Mouse (Mus musculus) myocyte (in vitro differentiated cells): ENCODE results near the gene Scn2a.

Experiments used
- CEBPB ChIP-seq: IDR thresholded peaks from 2 replicates; pipeline ENCODE4 v1.6.1; 2011; ENCODE audit warnings: mild to moderate bottlenecking, moderate library complexity; ENCODE audit not compliant: poor library complexity, insufficient read depth, severe bottlenecking
- E2F4 ChIP-seq: IDR thresholded peaks from one replicate; pipeline ENCODE4 v1.6.1; 2011; ENCODE audit warnings: mild to moderate bottlenecking, control low read depth, moderate library complexity; ENCODE audit not compliant: insufficient read depth
- MAX ChIP-seq: IDR thresholded peaks from one replicate; pipeline ENCODE4 v1.6.1; 2011; ENCODE audit warnings: low read depth, mild to moderate bottlenecking, control low read depth
- MYOD1 ChIP-seq, 3 experiments: IDR thresholded peaks; one replicate each; pipeline ENCODE4 v1.6.1; 2011; ENCODE audit warnings: control low read depth in 2 of 3, low read depth in 2 of 3, mild to moderate bottlenecking in 2 of 3, moderate library complexity in 1 of 3; ENCODE audit not compliant: insufficient read length in 2 of 3, control insufficient read depth in 1 of 3
- MYOG ChIP-seq, 3 experiments: IDR thresholded peaks; one replicate each; pipeline ENCODE4 v1.6.1; 2011; ENCODE audit warnings: control low read depth in 2 of 3, low read depth in 2 of 3, mild to moderate bottlenecking in 2 of 3; ENCODE audit not compliant: insufficient read length in 2 of 3, control insufficient read depth in 1 of 3, insufficient read depth in 1 of 3
- POLR2A ChIP-seq: IDR thresholded peaks from one replicate; pipeline ENCODE4 v1.6.1; 2011; ENCODE audit warnings: low read depth, mild to moderate bottlenecking, control low read depth, moderate library complexity; ENCODE audit not compliant: insufficient read length
- POLR2AphosphoS2 ChIP-seq: IDR thresholded peaks from one replicate; pipeline ENCODE4 v1.6.1; 2011; ENCODE audit warnings: low read depth, control low read depth; ENCODE audit not compliant: insufficient read length
- SRF ChIP-seq: IDR thresholded peaks from one replicate; pipeline ENCODE4 v1.6.1; 2011; ENCODE audit warnings: low read depth; ENCODE audit not compliant: control insufficient read depth, insufficient read length
- TCF12 ChIP-seq: IDR thresholded peaks from one replicate; pipeline ENCODE4 v1.6.1; 2011; ENCODE audit warnings: mild to moderate bottlenecking, control low read depth; ENCODE audit not compliant: poor library complexity, insufficient read depth, severe bottlenecking
- USF1 ChIP-seq: IDR thresholded peaks from one replicate; pipeline ENCODE4 v1.6.1; 2011; ENCODE audit warnings: low read depth, mild to moderate bottlenecking, control low read depth, moderate library complexity

GRCm38 (mm10) chr2:65621254-65621653 lies 683 bp downstream of the Scn2a start:
- TF ChIP-seq POLR2A (no peak), CEBPB (no peak), SRF (no peak), USF1 (no peak), MYOD1 (IDR thresholded peaks at IDR 0.05; ENCODE audit: control insufficient read depth in 1 of 3, insufficient read length in 2 of 3, low read depth in 2 of 3) (no peak), E2F4 (no peak), MAX (no peak), POLR2AphosphoS2 (no peak), MYOG (IDR thresholded peaks at IDR 0.05; ENCODE audit: control insufficient read depth in 1 of 3, insufficient read depth in 1 of 3, insufficient read length in 2 of 3, low read depth in 2 of 3) (no peak), TCF12 (no peak)
